Mouse (Mus musculus) heart, embryonic 13.5 days (tissue): Measurements from ENCODE around the gene Vps72. TPM values are rescaled to one million over a fixed set of nuclear protein-coding genes. Genes with fewer than 3 reads are reported as not detected.

Experiments
- ATAC-seq: fragments of 200-750 bp; cut with Nextera tagmentation; 2 replicates; pipeline ENCODE4 v1.8.0; 2017; ENCODE audit warnings: moderate TSS enrichment; ENCODE audit not compliant: insufficient number of reproducible peaks, low FRiP score, low TSS enrichment; ENCODE audit errors: extremely low read depth
- H3K27ac ChIP-seq: fragments of 300-500 bp; sonication (generic); replicated peaks from 2 replicates; pipeline ENCODE4 v1.5.1; 2015; ENCODE audit warnings: moderate library complexity, mild to moderate bottlenecking, inconsistent platforms
- H3K27me3 ChIP-seq: fragments of 300-500 bp; sonication (generic); replicated peaks from 2 replicates; pipeline ENCODE4 v1.6.1; 2015; ENCODE audit warnings: mild to moderate bottlenecking, inconsistent platforms
- H3K36me3 ChIP-seq: fragments of 300-500 bp; sonication (generic); 2 replicates; pipeline ENCODE4 v1.6.1; 2015; ENCODE audit warnings: mild to moderate bottlenecking, inconsistent platforms
- H3K4me1 ChIP-seq: fragments of 300-500 bp; sonication (generic); 2 replicates; pipeline ENCODE4 v1.6.1; 2015; ENCODE audit warnings: inconsistent platforms
- H3K4me2 ChIP-seq: fragments of 300-500 bp; sonication (generic); 2 replicates; pipeline ENCODE4 v1.6.1; 2015; ENCODE audit warnings: inconsistent platforms, mild to moderate bottlenecking, moderate library complexity
- H3K4me3 ChIP-seq: fragments of 300-500 bp; sonication (generic); 2 replicates; pipeline ENCODE4 v1.5.1; 2015; ENCODE audit warnings: moderate library complexity, mild to moderate bottlenecking, inconsistent platforms
- H3K9ac ChIP-seq: fragments of 300-500 bp; sonication (generic); 2 replicates; pipeline ENCODE4 v1.6.1; 2015; ENCODE audit warnings: inconsistent platforms, mild to moderate bottlenecking, moderate library complexity
- H3K9me3 ChIP-seq: fragments of 300-500 bp; sonication (generic); 2 replicates; pipeline ENCODE4 v1.6.1; 2016; ENCODE audit warnings: inconsistent platforms
- WGBS: fragments of 180-500 bp; shearing (Covaris S2); methylation state at CpG from one replicate; pipeline ENCODE4 v1.1.7; 2015; ENCODE audit warnings: mixed read lengths; 5-methylcytosine and 5-hydroxymethylcytosine counted together
- polyA plus RNA-seq: library from polyadenylated mRNA; unstranded; fragments of >200 nt; fragmentation: Nextera tagmentation; extraction: Ambion mirVana; gene quantifications from 2 replicates; pipeline ENCODE4 v1.2.1, GENCODE M21; 2015

The Vps72 gene
- polyA plus RNA-seq, 1 experiment from 2014 or later, result 98.9 TPM

- Histone ChIP-seq H3K36me3 (no peaks in the 10 kb centered on the region), H3K27me3 (peaks cover 14% of the 10 kb centered on the region; the same call in 1 of the 2 replicates), H3K4me2 (no peak overlapping the region), H3K4me1 (no peaks in the 10 kb centered on the region), H3K9ac (no peak overlapping the region), H3K27ac (no peak overlapping the region), H3K9me3 (no peaks in the 10 kb centered on the region), H3K4me3 (no peak overlapping the region)
- WGBS, result 52% methylated on average over 4 of the region's 4 CpGs
- ATAC-seq, result no peak
These were observed 43.1 kb downstream of the Vps72 start for GRCm38 (mm10) chr3:95153874-95154273.

GRCm38 (mm10) chr3:95159511-95159986 is 48.7 kb downstream of the Vps72 start:
- Histone ChIP-seq H3K9me3 (no peaks in the 10 kb centered on the region), H3K9ac (peak overlapping the region; percentile 74), H3K4me3 (peak overlapping the region; percentile 75), H3K27ac (no peak overlapping the region), H3K36me3 (peaks cover 2% of the 10 kb centered on the region; the same call in 1 of the 2 replicates), H3K4me2 (peak overlapping the region; percentile 94), H3K27me3 (peaks cover 9% of the 10 kb centered on the region; the same call in 1 of the 2 replicates), H3K4me1 (peaks cover 41% of the 10 kb centered on the region)
- ATAC-seq, result no peak
- 15% methylated on average over 8 of the region's 8 CpGs for WGBS

- H3K9me3 ChIP-seq, result no peaks in the 10 kb centered on the region
- ATAC-seq, result peak; percentile 94
- peak within 1 kb of the TSS; percentile 75 for H3K4me3 ChIP-seq
- peak within 1 kb of the TSS; percentile 85 for H3K9ac ChIP-seq
- WGBS, result under 1% methylated on average over 61 of the region's 66 CpGs
- H3K27ac ChIP-seq, result 0 out of 2 replicates have a peak within 1 kb of the TSS, but pooled peaks have one; percentile 34
- peaks cover 46% of the 10 kb centered on the region for H3K4me1 ChIP-seq
- H3K36me3 ChIP-seq, result peaks cover 5% of the 10 kb centered on the region; the same call in 1 of the 2 replicates
- peak within 1 kb of the TSS; percentile 94 for H3K4me2 ChIP-seq
- H3K27me3 ChIP-seq, result peaks cover 9% of the 10 kb centered on the region; the same call in 1 of the 2 replicates
These were observed 49.5 kb downstream of the Vps72 start, which contains the start of gene Sema6c for GRCm38 (mm10) chr3:95159987-95160963. Gene Sema6c, plus strand, starts transcription at chr3:95160457.

DNA sequence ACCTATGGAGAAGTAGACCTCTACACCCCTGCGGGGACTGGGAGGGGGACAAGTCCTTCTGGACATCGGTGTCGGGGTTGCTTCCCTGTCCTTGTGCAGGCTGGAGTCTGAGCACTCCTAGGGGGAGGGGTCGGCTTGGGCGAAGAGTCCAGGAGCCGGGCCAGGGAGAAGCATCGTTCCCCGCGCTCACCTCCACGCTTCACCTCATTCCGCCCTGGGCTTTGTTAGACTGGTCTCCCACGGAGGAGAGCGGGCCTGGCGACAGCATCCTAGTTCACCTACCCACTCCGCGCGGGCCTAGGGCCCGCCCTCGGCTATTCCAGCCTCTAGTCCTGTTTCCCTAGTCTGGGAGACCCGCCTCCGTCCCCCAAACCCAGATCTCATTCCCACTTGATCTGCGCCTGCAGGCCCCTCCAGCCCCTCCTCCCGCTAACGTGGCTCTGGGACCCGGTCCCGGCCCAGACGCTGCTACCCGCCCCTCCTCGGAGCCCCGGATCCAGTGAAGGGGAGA is 50.3 kb downstream of the Vps72 start:
- Histone ChIP-seq H3K9me3 (no peaks in the 10 kb centered on the region), H3K9ac (peak overlapping the region; percentile 85), H3K27me3 (peaks cover 9% of the 10 kb centered on the region; the same call in 1 of the 2 replicates), H3K36me3 (peaks cover 8% of the 10 kb centered on the region; the same call in 1 of the 2 replicates), H3K4me3 (peak overlapping the region; percentile 75), H3K4me1 (peaks cover 46% of the 10 kb centered on the region), H3K4me2 (peak overlapping the region; percentile 94), H3K27ac (no peak overlapping the region)
- 2% methylated on average over 29 of the region's 30 CpGs for WGBS
- no peak for ATAC-seq

DNA sequence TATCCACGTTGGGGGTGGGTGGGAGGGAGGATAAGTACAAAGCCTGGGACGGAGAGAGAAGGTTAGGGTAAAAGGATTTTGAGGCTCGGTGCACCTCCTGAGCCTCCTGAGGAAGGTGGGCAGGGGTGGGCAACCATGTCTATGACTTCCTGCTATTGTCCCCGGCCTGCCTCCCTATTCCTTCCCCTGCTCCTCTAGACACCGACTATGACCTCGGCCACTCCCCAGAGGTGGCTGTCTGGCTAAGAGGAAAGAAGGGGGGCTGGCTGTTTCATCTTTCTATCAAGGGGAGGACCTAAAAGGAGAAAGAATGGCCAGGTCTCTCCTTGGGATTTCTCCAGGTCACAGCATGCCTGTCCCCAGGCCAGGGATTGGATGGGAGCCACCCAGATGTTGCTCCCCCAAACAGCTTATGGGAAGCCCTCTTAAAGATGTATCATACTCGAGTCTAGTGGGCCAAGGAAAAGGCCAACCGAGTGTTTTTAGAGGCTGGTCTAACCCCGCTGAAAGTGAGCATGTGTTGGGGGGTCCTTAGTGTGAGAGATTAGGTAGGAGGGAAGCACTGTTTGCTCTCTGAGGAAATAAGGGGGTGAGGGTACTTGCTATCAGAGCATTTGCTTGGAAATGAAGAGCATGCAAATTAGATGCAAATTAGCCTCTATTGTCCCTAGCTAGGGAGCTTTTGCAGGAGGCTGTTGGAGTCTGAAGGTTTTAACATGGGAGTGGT is 51.0 kb downstream of the Vps72 start:
- Histone ChIP-seq H3K9me3 (no peaks in the 10 kb centered on the region), H3K27me3 (peaks cover 9% of the 10 kb centered on the region; the same call in 1 of the 2 replicates), H3K9ac (peak overlapping the region; percentile 85), H3K27ac (no peak overlapping the region), H3K4me2 (peak overlapping the region; percentile 94), H3K36me3 (peaks cover 13% of the 10 kb centered on the region), H3K4me1 (peaks cover 46% of the 10 kb centered on the region), H3K4me3 (peak overlapping the region; percentile 75)
- 9% methylated on average over 9 of the region's 9 CpGs for WGBS
- no peak for ATAC-seq

DNA sequence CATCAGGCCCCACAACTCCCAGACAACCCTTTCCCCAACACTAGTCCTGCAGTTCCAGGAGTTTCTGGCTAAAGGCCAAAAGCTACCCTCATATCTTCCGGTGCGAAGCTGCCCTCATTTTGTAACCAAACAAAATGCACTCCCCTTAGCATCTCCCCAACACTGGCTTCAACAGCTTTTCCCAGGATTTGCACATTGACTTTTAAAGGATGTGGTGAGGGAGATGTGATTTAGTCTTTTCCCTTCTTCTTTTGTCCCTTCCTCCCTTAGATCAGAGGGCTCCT is 51.5 kb downstream of the Vps72 start:
- H3K27me3 ChIP-seq, result peaks cover 11% of the 10 kb centered on the region; the same call in 1 of the 2 replicates
- peaks cover 46% of the 10 kb centered on the region for H3K4me1 ChIP-seq
- H3K4me2 ChIP-seq, result peak overlapping the region; percentile 94
- WGBS, result 21% methylated on average over 2 of the region's 2 CpGs
- H3K9ac ChIP-seq, result no peak overlapping the region
- H3K9me3 ChIP-seq, result no peaks in the 10 kb centered on the region
- ATAC-seq, result no peak
- peaks cover 18% of the 10 kb centered on the region for H3K36me3 ChIP-seq
- no peak overlapping the region for H3K4me3 ChIP-seq
- no peak overlapping the region for H3K27ac ChIP-seq

DNA sequence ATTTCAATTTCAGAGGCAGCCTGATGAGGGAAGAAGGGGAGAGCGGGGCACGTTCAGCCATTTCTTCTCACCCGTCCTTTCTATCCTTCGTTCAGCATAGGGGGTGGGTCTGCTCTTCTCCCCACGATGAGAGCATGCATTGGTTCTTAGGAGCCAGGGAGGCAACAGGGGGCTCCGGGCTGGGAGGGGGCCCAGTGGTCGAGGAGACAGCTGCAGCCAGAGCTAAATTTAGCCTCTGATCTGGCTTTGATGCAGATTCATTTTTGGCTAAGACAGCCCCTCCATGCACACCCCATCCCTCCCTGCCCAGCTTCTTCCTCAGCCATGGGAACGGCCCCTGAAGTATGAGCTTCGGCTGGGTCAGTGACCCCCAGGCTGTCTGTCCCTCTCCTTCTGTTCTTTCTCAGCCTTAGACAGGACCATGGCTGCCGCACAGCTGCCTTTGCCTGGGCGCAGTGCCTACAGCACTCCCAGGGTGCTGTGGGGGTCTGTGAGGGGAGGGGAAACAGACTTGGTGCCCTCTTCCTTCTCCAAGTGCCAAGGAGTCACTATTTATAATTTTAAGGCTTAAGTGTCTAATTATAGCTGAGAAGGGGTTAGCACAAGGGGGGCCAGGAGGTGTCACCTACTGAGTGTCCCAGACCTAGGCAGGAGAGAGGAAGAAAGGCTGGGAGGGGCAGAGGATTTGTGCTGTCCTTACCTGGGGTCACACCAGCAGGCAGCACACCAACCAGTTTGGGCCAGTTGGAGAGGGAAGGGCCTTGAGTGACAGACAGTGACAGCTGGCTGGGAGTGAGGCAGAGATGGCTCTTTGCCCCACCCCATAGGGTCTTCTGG is 52.8 kb downstream of the Vps72 start:
- Histone ChIP-seq H3K27me3 (peaks cover 23% of the 10 kb centered on the region; the same call in 1 of the 2 replicates), H3K9me3 (no peaks in the 10 kb centered on the region), H3K9ac (peak overlapping the region; percentile 48; the same call in 1 of the 2 replicates), H3K36me3 (peaks cover 27% of the 10 kb centered on the region), H3K4me2 (peak overlapping the region; percentile 42), H3K4me3 (no peak overlapping the region), H3K27ac (no peak overlapping the region), H3K4me1 (peaks cover 46% of the 10 kb centered on the region)
- ATAC-seq, result no peak
- WGBS, result 40% methylated on average over 11 of the region's 11 CpGs

- 74% methylated on average over 5 of the region's 5 CpGs for WGBS
- no peak overlapping the region for H3K4me2 ChIP-seq
- H3K9ac ChIP-seq, result no peak overlapping the region
These were observed 53.4 kb downstream of the Vps72 start for GRCm38 (mm10) chr3:95164256-95164550.

DNA sequence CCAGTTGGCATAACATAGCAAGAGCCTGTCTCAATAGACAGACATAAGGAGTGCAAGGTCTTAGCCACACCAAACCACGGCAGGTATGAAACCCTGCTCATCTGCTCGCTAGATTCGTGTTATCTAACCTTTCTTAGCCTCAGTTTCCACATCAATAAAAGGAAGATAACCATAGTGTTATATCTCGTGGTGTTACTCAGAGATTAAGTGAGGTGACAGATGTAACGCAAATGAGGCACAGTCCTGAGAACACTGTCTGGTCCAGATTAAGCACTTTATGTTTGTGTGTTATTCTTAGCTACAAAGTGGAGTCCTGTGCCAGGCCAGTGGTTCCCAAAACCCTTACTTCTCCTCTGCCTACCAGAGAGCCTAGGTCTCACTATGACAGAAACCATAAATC is 54.0 kb downstream of the Vps72 start:
- Histone ChIP-seq H3K4me2 (no peak overlapping the region), H3K9ac (no peak overlapping the region), H3K4me1 (peaks cover 41% of the 10 kb centered on the region), H3K36me3 (peaks cover 36% of the 10 kb centered on the region), H3K9me3 (no peaks in the 10 kb centered on the region), H3K4me3 (no peak overlapping the region), H3K27ac (0 out of 2 replicates have a peak overlapping the region, but pooled peaks have one; percentile 3), H3K27me3 (peaks cover 35% of the 10 kb centered on the region)
- WGBS, result 52% methylated on average over 5 of the region's 5 CpGs
- no peak for ATAC-seq

More at GRCm38 (mm10) chr3:95164256-95164550, 53.4 kb downstream of the Vps72 start:
- no peaks in the 10 kb centered on the region for H3K9me3 ChIP-seq
- H3K36me3 ChIP-seq, result peaks cover 30% of the 10 kb centered on the region
- ATAC-seq, result no peak
- H3K4me3 ChIP-seq, result no peak overlapping the region
- H3K27me3 ChIP-seq, result peaks cover 28% of the 10 kb centered on the region; the same call in 1 of the 2 replicates
- peaks cover 46% of the 10 kb centered on the region for H3K4me1 ChIP-seq
- H3K27ac ChIP-seq, result no peak overlapping the region

- Histone ChIP-seq H3K27me3 (peaks cover 81% of the 10 kb centered on the region), H3K36me3 (peaks cover 58% of the 10 kb centered on the region), H3K4me2 (no peak overlapping the region), H3K27ac (no peak overlapping the region), H3K9me3 (no peaks in the 10 kb centered on the region), H3K4me3 (no peak overlapping the region), H3K9ac (no peak overlapping the region), H3K4me1 (peaks cover 20% of the 10 kb centered on the region)
- WGBS, result 81% methylated on average over 10 of the region's 10 CpGs
- ATAC-seq, result no peak
These were observed 59.2 kb downstream of the Vps72 start for GRCm38 (mm10) chr3:95169996-95170395.
